Mouse (Mus musculus) T-helper 17 cell (primary cell): ENCODE measurements around the gene Syf2.

ENCODE experiments used
- in situ Hi-C, 2 experiments: fragments of 300-600 bp; cut with MboI, MseI; formaldehyde crosslinking; loops; 1 replicate in 1 of 2; 2 replicates in 1 of 2; pipeline ENCODE4 v1.15.1; 2025; ENCODE audit warnings: high pct_unique_total_duplicates in 2 of 2

Syf2 gene

DNA sequence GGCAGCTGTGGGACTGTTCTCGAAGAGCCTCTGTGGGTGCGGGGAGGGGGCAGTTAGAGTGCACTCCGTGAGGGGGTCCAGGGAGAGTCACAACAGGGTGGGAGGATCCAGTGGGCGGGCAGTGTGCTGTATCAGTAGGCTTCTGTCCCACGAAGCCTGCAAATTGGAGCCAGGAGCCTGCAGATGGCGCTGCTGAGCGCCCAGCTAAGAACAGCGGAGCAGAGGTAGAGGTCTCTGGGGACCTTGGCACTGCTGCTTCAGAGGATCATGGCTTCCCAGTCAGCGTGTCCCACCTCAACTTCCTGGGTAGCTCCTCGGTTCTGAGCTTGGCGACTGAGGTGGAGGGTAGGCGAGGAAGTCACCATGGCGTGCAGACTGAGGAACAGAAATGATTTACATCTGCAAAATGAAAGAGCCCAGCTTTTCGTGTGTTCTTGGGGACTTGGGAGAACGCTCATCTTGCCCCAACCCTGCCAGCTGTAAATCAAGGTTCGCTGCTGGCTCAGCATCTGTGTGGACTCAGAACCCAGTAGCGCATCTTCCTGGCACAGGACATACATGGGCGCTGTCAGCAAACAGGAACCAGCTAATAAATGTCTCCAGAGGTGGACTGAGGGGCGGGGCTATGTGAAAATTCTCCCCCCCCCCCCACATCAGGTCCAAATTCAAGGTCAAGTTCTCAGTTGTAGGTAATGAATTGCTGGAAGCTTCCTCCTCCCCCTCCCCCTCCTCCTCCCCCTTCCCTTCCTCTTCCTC lies 32.5 kb downstream of the Syf2 start:
- in situ Hi-C loops, result no loop called here

DNA sequence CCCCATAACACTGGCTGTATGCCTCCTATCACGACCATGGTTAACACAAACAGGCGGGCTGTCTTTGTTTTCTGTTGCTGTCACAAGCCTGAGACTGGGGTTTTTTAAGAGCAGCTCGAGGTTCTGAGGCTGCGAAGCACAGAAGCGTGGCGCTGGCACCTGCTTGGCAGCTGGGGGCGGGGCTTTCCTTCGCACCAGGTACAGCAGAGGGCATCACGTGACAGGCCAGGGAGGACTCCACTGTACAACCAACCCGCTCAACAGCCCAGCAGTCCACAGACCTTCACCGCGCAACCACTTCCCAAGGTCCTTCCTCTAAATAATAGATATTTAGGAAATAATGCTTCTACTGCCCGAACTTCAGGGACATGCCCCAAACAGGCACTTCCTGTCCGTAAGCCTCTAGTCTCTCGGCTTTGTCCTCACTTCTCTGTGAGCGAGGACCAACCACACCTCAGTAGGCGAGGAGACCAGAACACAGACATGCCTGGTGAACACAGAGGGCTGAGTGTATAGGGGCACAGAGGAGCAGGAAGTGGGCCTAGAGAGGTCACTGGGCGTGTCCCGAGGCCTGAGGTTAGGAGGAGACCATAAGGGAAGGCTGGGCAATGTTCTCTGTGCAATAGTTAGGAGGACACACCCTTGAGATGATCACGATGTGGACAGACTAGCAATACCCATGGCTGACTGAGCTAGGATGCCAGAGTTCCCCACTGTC lies 37.3 kb downstream of the Syf2 start:
- in situ Hi-C loops, result no loop called here

DNA sequence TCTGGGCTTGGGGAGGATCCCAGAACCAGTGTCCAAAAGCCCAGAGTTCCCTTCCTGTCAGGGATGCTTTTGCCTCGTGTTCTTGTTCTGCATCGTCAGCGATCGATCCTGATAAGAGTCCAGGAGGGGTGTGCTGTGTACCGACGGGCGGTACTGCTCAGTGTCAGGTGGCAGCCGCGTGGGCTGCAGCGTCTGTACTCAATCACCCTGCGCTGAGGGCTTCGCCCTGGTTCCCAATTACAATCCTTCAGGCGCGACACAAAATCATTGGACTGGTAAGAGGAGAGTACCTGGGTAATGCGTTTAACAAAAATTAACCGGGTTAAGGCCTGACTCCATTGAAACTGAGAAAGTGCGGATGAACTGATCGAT lies 37.9 kb downstream of the Syf2 start:
- in situ Hi-C loops, result no loop called here

DNA sequence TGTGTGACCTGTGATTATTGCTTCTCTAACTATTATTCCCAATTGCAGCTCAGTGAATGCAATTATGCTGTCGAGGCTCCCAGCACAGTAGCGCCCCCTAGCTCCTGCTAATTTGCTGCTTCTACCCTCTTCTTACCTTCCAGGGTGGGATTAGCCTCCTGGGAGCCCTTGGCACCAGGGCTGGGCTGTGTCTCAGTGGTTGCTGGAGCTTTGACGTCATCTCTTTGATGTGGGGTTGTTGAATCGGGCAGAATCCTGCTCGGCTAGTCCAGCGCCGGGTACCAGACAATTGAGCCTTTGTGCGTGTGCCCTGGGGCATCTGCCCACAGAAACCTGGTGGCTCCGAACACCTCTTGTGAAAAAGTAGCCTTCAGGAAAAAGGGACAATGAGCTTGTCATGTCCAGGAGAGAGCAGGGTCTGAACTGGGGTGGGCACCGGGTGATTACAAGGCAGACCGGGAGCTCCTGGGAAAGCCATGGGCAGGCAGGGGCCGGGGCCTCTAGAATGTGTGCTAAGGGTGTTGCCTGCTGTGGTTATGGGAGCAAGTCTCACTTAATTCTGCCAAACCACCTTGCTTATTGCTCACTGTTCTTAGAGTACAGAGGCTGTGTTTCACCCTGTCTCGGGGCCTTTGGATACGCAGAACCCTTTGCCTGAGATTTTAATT lies 44.7 kb downstream of the Syf2 start:
- in situ Hi-C loops, result no loop called here

DNA sequence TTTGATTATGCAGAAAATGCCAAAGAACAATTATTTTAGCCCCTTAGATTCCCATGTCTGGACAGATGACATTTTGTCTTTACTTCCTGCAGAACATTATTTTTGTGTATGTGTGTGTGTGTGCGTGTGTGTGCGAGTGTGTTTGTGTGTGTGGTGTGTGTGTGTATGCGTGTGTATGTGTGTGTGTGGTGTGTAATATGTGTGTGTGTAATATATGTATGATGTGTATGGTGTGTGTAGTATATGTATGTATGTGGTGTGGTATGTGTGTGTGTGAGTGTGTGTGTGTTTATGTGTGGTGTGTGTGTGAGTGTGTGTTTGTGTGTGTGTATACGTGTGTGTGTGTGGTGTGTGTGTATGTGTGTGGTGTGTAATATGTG lies 45.2 kb downstream of the Syf2 start:
- in situ Hi-C loops, result no loop called here

DNA sequence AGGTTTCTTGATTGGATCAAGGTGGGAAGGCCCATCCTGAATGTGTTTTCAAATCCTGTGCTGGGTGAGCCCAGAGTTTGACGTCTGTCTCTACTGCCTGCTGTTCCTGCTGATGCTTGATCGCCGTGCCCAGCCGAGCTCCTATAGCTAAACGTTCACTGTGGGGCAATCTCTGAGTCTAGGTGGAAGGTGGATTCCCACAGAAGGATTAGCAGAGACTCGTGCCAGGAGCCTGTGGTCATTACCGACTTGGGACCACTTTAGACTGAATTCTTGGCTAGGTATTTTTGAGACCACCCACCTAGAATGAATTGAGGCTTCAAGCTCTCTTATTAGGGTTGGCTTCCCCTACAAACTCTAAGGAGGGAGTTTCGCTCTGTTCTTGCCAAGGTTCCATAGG lies 48.2 kb downstream of the Syf2 start:
- in situ Hi-C loops, result no loop called here

DNA sequence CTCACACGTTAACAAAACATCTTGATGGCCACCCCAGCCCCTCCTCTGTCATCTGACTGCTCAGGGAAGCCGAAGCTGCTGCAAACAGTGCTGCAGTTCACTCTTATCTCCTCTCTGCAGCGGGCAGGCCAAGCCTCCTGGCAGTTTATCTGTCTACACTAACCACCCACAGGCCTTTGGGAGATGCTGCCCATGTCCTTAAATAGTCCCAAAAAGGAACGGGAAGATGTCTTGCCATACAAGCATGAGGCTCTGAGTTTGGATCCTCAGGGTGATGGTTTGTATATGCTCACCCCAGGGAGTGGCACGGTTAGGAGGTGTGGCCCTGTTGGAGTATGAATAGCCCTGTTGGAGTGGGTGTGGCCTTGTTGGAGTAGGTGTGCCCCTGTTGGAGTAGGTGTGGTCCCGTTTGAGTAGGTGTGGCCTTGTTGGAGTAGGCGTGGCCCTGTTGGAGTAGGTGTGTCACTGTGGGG lies 51.3 kb downstream of the Syf2 start:
- in situ Hi-C loops, result loop anchor here in 1 of 2 experiments (5.0 kb wide), 1 partner anchor 70 kb away; no protein-coding TSS in a partner anchor

DNA sequence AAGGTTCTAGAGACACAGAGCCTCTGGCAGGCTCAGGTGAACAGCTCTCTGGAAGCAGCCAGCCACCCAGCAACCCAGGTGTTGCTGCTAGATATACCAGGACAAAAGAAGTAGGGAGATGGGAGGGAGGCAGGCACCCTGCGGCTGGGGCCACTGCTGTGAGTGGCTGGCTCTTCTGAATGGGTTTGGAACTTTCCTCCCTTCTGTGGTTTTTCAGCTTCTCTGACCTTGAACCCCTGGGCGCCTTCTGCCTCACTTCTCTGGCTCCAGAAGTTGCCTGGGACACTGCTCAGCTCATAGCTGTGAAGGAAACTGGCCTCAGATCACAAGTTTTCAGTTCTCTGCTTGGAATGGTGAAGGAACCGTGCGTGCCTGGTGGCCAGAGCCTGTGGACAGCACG lies 52.4 kb downstream of the Syf2 start:
- in situ Hi-C loops, result loop anchor here in 1 of 2 experiments (5.0 kb wide), 1 partner anchor 69 kb away; no protein-coding TSS in a partner anchor

DNA sequence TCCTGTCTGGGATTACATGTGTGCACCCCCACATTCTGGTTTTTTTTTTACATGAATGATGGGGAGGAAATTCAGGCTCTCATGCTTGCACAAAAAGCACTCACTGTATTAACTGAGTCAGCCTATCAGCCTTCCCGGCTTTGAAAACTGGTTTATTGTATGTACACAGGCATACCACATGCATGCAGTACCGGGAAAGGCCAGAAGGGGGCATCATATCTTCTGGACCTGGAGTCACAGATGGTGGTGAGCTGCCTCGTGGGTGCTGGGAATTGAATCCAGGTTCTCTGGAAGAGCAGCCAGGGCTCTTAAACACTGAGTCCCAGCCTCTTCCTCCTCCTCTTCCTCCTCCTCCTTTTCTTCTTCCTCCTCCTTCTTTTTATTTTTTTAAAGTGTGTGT lies 53.9 kb downstream of the Syf2 start:
- in situ Hi-C loops, result loop anchor here in 1 of 2 experiments (5.0 kb wide), 1 partner anchor 68 kb away; no protein-coding TSS in a partner anchor

DNA sequence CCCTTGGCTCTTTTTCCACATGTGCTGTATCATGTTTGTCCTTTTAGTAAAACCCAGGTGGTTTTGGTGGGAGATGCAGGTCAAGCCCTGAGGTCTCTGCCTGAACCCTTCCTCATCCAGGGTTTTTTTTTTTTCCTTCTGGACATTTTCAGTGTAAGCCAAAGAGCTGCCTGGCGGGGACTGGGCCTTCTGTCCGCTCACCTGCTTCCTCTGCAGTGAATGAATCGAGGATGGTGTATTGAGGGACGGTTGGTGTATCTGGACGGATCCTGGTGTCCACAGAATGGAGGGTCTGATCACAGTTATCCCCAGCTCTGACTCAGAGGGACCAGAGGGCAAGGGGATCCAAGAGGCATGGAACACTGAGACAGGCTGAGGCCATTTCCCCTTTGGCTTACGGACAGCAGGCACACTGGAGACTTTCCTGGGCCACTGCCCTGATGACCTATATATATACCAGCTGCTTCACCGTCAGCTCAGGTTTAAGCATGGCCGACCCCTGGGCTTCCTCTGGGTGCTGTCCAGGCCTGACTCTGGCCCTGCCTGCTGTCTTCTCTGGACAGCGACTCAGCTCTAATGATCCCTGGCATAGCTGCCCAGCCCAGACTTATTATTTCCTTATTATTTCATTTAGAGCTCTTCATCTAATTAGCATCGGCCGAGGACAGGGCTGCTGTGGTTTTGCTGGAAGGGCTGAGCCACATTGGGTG lies 55.1 kb downstream of the Syf2 start:
- in situ Hi-C loops, result loop anchor here in 1 of 2 experiments (5.0 kb wide), 1 partner anchor 773 kb away; no protein-coding TSS in a partner anchor

DNA sequence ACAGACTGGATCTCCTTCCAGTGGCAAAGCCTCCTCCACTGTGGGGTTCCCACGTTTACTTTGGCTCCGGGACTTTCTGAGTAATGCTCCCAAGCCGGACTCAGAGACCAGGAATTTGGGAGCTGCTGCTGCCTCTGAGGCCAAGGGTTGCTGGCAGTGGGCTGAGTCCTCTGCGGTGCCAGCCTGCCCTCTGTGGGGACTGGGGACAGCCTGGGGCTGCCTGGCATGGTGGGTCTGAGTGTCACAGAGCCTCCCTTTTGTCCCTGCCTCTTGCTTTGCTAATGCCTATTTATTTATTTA lies 55.6 kb downstream of the Syf2 start:
- in situ Hi-C loops, result loop anchor here in 1 of 2 experiments (5.0 kb wide), 1 partner anchor 774 kb away; no protein-coding TSS in a partner anchor

DNA sequence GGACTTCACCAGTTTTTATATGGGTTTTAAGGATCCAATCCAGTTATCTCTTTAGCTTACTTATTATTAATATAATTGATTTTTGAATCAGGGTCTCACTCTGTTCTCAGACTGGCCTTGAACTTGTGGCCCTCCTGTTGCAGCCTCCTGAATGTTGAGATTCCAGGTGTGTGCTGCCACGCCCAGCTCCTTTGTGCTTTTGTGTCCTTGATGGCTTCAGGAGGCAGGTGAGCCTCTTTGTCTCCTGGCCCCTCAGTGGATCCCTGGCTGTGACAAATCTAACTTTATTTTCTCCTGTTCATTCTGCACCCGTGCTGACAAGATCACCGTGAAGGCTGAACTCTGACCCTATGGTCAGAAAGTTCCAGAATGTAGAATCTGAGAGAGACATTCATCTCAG lies 56.3 kb downstream of the Syf2 start:
- in situ Hi-C loops, result loop anchor here in 1 of 2 experiments (5.0 kb wide), 1 partner anchor 775 kb away; no protein-coding TSS in a partner anchor
